Mouse (Mus musculus) embryonic fibroblast, embryonic 13.5 days (primary cell): ENCODE data around the gene Gdpd5.

ENCODE experiments used
- CTCF ChIP-seq: IDR thresholded peaks from 2 replicates; pipeline ENCODE4 v1.5.1; 2011; ENCODE audit warnings: mild to moderate bottlenecking, control low read depth, low read length, moderate library complexity, borderline replicate concordance; ENCODE audit not compliant: insufficient read depth
- POLR2A ChIP-seq: IDR thresholded peaks from 2 replicates; pipeline ENCODE4 v1.6.1; 2011; ENCODE audit warnings: low read depth, mild to moderate bottlenecking, control low read depth, low read length, moderate library complexity

DNA sequence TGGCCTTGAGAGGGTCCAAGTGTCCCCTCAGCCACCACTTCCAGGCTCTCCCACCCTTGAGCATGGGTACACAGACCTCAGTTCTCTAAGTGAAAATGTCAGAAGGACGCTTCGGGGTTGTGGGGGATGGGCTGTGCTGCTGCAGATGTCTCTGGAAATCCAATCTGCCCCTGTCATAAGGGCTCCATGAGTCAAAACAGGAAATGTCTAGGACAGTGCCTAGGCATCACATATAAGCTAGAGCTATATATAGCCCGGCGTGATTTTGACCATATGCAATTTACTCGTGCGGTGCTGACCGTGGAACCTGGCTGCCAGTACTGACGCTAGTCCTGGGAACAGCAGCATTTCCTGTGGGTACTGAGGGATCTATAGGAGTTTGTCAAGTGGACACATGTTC is 20.2 kb downstream of the Gdpd5 start:
- TF ChIP-seq CTCF = no peak
- TF ChIP-seq POLR2A = no peak
